Mouse (Mus musculus) retina, adult 2 months (tissue): ENCODE measurements around the gene Zfp1.

Experiments
- DNase-seq: peaks from one replicate; pipeline ENCODE4 v3.0.0-alpha.2; 2012; ENCODE audit warnings: low read depth, low spot score

Gene Zfp1

DNA sequence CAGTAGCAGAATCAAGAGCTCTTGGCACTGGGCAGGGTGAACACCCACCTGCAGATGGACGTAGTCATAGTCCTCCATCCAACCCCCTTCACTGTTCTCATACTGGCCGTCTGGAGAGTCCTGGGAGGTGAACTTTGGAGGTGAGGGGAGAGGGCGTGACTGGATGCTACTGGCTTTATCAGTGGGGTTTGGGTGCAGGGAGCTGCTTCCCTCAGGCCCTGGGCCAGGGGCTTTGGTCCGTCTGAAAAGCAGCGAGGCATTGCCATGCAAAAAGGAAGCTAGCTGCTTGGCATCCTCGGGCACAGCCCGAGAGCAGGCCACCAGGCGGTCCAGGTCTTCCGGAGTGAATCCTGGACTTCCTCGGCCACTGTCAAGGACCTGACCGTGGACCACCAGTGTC is 70.1 kb downstream of the Zfp1 start:
- no peak for DNase-seq

DNA sequence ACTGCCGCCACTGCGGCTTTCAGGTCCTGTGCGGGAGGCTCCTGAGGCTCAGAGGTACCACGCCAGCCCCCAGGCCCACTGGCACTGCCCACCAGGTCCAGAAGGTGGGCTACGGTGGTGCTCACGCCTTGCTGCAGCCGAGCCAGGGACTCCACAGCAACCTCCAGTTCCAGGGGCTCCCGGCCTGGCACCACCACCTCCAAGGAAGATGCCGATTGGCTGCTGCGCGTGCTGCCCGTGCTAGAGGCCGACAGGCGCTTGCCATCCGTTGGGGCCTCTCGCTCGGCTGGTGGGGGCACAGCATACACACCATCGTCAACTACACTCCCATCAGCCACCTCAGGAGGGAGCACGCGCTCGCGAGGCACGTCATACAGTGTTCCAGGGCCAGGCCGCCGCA is 70.6 kb downstream of the Zfp1 start:
- DNase-seq: no peak

DNA sequence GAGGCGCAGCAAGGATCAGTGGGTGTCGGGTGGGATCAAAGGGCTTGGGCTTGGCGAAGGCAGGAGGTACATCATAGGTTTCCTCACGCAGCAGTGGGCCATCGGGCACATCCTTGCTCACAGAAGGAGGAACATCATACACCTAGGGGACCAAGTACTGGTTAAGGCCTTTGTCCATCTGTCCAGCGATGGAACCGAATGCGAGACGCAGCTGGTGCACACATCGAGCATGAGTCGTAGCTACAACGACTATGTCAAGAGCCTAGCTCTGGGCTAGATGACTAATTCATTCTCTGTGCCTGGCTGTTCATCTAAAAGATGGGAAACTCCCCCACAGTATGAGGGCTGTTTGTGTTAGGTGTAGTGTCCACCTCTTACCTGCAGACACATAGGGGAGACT is 71.1 kb downstream of the Zfp1 start:
- DNase-seq: no peak

DNA sequence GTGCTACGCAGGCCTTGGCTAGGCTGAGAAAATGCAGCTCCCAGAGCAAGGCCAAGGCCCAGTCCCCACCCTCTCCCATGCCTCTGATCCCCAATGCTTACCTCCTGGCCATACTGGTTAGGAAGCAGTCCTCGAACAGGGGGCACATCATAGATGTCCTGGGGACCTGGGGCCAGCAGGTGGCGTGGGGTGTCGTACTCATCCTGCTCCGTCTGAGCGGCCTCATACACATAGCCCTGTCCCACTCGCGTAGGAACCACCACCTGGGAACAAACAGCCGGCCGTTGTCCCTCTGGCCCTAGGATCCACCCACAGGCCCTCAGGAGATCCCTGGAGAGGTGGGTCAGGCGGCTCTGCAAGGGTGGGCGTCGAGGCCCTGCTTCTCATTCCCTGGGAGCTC is 72.3 kb downstream of the Zfp1 start:
- no peak for DNase-seq

DNA sequence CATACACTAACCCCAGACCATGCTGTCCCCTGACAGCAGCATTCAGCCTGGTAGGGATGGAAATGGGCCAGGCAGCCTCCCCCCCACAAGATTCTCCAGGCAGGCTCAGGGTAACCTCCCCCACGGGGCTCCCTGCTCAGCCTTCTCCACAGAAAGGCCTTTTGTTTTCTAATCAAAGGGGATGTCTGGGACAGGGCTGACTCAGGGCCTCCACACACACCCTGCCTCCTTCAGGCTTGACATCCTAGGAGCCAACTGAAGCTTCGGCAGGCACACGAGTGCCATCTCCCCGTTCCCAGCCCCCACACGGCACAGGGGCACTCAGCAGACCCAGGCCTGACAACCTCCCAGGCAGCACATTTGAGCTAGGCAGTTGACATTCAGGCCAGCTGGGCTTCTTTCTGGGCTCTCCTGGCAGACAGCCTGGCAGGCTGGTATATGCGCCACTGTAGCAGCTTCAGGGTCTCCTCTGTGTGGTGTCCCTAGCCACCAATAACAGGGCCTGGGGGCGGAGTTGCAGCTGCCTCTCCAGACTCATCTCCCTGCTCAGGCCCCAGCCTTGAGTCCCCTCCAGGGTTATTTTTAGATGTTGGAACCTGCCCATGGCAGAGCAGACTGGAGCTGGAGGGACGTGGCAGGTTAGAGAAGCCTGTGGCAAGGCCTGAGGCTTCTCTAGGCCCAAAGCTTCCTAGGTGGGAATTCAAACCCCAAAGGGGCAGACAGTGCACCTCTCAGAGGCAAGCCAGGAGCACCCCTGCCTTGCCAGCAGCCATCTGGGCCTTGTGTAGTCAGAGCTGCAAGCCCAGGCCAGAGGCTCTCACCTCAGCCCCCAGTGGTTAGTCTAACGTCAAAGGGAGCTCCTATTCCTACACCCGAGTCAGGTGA is 73.6 kb downstream of the Zfp1 start:
- no peak for DNase-seq

DNA sequence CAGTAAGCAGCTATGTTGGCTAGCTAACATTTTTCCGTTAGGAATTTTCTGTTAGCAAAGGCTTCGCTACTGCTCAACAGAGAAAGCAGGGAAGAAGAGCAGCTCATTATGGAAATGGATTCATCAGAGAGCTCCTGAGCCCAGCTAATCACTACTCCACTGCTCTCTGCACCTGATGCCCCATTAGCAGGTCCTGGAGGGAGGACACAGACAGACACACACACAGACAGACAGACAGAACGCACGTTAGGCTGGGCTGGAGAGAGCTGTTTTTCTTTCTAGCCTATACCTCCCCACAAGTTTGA is 74.2 kb downstream of the Zfp1 start:
- DNase-seq: no peak

DNA sequence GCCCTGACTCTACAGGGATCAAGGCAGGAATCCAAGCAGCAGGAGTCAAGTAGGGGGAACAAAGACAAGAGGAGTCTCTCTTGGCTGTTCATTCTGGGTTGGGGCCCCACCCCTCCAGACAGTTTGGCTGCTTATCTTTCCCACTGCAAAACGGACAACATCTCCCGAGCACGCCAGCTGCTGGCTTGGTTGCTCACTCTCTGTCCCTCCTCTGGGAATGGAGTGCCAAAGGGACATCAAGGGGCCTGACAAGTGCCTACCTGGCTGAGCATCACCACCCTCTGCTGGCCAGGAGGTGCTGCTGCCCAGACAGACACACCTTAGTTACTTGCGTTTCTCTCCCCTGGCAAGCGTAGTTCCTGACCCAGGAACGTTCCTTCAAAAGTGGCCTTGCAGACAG is 74.7 kb downstream of the Zfp1 start:
- DNase-seq: no peak

DNA sequence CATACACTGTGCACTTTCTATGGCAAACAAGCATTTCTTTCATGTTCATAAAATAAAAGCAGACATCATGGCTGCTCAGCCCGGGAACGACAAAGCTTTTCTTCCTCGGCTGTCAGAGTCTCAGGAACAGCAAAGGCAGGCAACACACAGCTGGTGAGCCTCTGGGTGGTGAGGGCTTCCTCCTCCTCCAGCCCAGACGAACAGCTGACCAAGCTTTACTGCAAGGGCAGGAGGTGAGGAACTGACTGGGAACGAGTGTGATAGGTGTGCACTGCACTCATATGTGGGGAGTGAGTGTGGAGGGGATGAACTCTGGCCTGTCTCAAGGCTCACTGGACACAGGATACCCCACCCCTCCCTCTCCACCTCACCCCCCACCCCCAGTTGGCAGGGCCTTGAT is 75.7 kb downstream of the Zfp1 start:
- DNase-seq: no peak

DNA sequence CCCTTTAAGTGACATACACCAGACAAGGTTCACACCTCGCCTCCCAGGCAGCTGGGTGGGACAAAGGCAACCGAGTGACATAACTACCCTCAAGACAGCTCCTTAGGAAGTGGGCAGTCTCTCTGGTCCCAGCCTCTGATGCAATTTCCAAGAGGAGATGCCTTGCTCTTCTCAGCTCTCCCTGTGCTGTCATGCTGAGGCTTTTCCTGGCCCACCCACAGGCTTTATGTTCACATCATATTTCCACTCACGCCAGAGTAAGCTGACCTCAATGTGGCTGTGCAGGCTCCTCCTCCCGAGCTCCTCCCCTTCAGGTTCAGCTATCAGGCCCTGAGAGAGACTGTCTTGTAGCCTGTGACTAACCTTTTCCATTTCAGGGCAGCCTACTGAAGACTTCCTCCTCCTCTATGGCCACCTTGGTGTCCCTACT is 76.9 kb downstream of the Zfp1 start:
- no peak for DNase-seq
